Mouse (Mus musculus) myocyte (in vitro differentiated cells): ENCODE measurements around the gene Atp6v1c2. TPM values are rescaled to one million over a fixed set of nuclear protein-coding genes. Genes with fewer than 3 reads are reported as not detected.

Experiments used
- H3K27me3 ChIP-seq: one replicate; pipeline ENCODE4 v1.6.1; 2011; ENCODE audit not compliant: control insufficient read depth, insufficient read depth, insufficient read length
- H3K36me3 ChIP-seq: one replicate; pipeline ENCODE4 v1.6.1; 2011; ENCODE audit not compliant: control insufficient read depth, insufficient read depth
- H3K4me2 ChIP-seq: one replicate; pipeline ENCODE4 v1.6.1; 2011; ENCODE audit warnings: low read depth, control low read depth
- H3K4me3 ChIP-seq: one replicate; pipeline ENCODE4 v1.5.1; 2011; ENCODE audit warnings: mild to moderate bottlenecking, control low read depth, moderate library complexity
- H3K79me2 ChIP-seq: one replicate; pipeline ENCODE4 v1.6.1; 2011; ENCODE audit not compliant: control insufficient read depth, insufficient read depth
- H3ac ChIP-seq: one replicate; pipeline ENCODE4 v1.6.1; 2011; ENCODE audit not compliant: control insufficient read depth, insufficient read length
- CEBPB ChIP-seq: IDR thresholded peaks from 2 replicates; pipeline ENCODE4 v1.6.1; 2011; ENCODE audit warnings: mild to moderate bottlenecking, moderate library complexity; ENCODE audit not compliant: poor library complexity, insufficient read depth, severe bottlenecking
- E2F4 ChIP-seq: IDR thresholded peaks from one replicate; pipeline ENCODE4 v1.6.1; 2011; ENCODE audit warnings: mild to moderate bottlenecking, control low read depth, moderate library complexity; ENCODE audit not compliant: insufficient read depth
- MAX ChIP-seq: IDR thresholded peaks from one replicate; pipeline ENCODE4 v1.6.1; 2011; ENCODE audit warnings: low read depth, mild to moderate bottlenecking, control low read depth
- MYOD1 ChIP-seq, 3 experiments: IDR thresholded peaks; one replicate each; pipeline ENCODE4 v1.6.1; 2011; ENCODE audit warnings: control low read depth in 2 of 3, low read depth in 2 of 3, mild to moderate bottlenecking in 2 of 3, moderate library complexity in 1 of 3; ENCODE audit not compliant: insufficient read length in 2 of 3, control insufficient read depth in 1 of 3
- POLR2A ChIP-seq: IDR thresholded peaks from one replicate; pipeline ENCODE4 v1.6.1; 2011; ENCODE audit warnings: low read depth, mild to moderate bottlenecking, control low read depth, moderate library complexity; ENCODE audit not compliant: insufficient read length
- POLR2AphosphoS2 ChIP-seq: IDR thresholded peaks from one replicate; pipeline ENCODE4 v1.6.1; 2011; ENCODE audit warnings: low read depth, control low read depth; ENCODE audit not compliant: insufficient read length
- REST ChIP-seq: IDR thresholded peaks from one replicate; pipeline ENCODE4 v1.6.1; 2011; ENCODE audit warnings: mild to moderate bottlenecking, control low read depth, moderate library complexity; ENCODE audit not compliant: insufficient read depth, insufficient read length
- SRF ChIP-seq: IDR thresholded peaks from one replicate; pipeline ENCODE4 v1.6.1; 2011; ENCODE audit warnings: low read depth; ENCODE audit not compliant: control insufficient read depth, insufficient read length
- TCF3 ChIP-seq: IDR thresholded peaks from one replicate; pipeline ENCODE4 v1.6.1; 2011; ENCODE audit warnings: low read depth, control low read depth; ENCODE audit not compliant: insufficient read length
- USF1 ChIP-seq: IDR thresholded peaks from one replicate; pipeline ENCODE4 v1.6.1; 2011; ENCODE audit warnings: low read depth, mild to moderate bottlenecking, control low read depth, moderate library complexity
- polyA plus RNA-seq: library from polyadenylated mRNA; unstranded; fragments of >200 nt; fragmentation: generic; extraction: Trizol; gene quantifications from one replicate; pipeline ENCODE4 v1.2.1, GENCODE M21; 2012; ENCODE audit warnings: missing spikeins

Gene Atp6v1c2
- polyA plus RNA-seq, 1 experiment, result 7.2 TPM

GRCm38 (mm10) chr12:17239428-17239688 lies 89.8 kb downstream of the Atp6v1c2 start:
- Histone ChIP-seq H3K27me3 (no peaks in the 10 kb centered on the region), H3K4me2 (no peak overlapping the region), H3K4me3 (no peak overlapping the region), H3ac (no peak overlapping the region), H3K36me3 (no peaks in the 10 kb centered on the region), H3K79me2 (no peaks in the 10 kb centered on the region)
- no peak for TF ChIP-seq POLR2A
- no peak for TF ChIP-seq TCF3
- no peak for TF ChIP-seq CEBPB
- TF ChIP-seq SRF, result no peak
- TF ChIP-seq USF1, result no peak
- no peak for TF ChIP-seq MAX
- TF ChIP-seq MYOD1 (IDR thresholded peaks at IDR 0.05; ENCODE audit: control insufficient read depth in 1 of 3, insufficient read length in 2 of 3, low read depth in 2 of 3), result no peak
- TF ChIP-seq REST, result no peak
- no peak for TF ChIP-seq E2F4

GRCm38 (mm10) chr12:17238588-17239427 lies 90.4 kb downstream of the Atp6v1c2 start:
- Histone ChIP-seq H3K27me3 (no peaks in the 10 kb centered on the region), H3K36me3 (no peaks in the 10 kb centered on the region), H3K79me2 (no peaks in the 10 kb centered on the region), H3K4me2 (no peak overlapping the region), H3ac (no peak overlapping the region), H3K4me3 (no peak overlapping the region)
- TF ChIP-seq POLR2A, result no peak
- no peak for TF ChIP-seq CEBPB

GRCm38 (mm10) chr12:17235535-17236313 lies 93.4 kb downstream of the Atp6v1c2 start:
- no peaks in the 10 kb centered on the region for H3K27me3 ChIP-seq
- H3K79me2 ChIP-seq, result no peaks in the 10 kb centered on the region
- H3K4me3 ChIP-seq, result no peak overlapping the region
- TF ChIP-seq POLR2A, result no peak
- TF ChIP-seq REST, result no peak
- no peak for TF ChIP-seq USF1
- TF ChIP-seq MYOD1 (IDR thresholded peaks at IDR 0.05; ENCODE audit: control insufficient read depth in 1 of 3, insufficient read length in 2 of 3, low read depth in 2 of 3), result no peak
- TF ChIP-seq CEBPB, result no peak
- no peak for TF ChIP-seq POLR2AphosphoS2
- no peak overlapping the region for H3ac ChIP-seq
- no peaks in the 10 kb centered on the region for H3K36me3 ChIP-seq
- H3K4me2 ChIP-seq, result no peak overlapping the region

Other genes with a start within 250 kb of the Atp6v1c2 start
- 1.7 TPM for gene Kcnf1, start 152.5 kb downstream of the Atp6v1c2 start, polyA plus RNA-seq
- 135 TPM for gene Pdia6, start 62.8 kb downstream of the Atp6v1c2 start, polyA plus RNA-seq
- 13.2 TPM for gene Nol10, start 19.1 kb upstream of the Atp6v1c2 start, polyA plus RNA-seq
- gene Odc1, start 215.4 kb upstream of the Atp6v1c2 start, polyA plus RNA-seq, result 199 TPM